24 mouse cellular contexts compared by ENCODE assay signal in genomic region chr2:29738799-29739198, GRCm38 (mm10). TPM values are rescaled to one million over a fixed set of nuclear protein-coding genes. Genes with fewer than 3 reads are reported as not detected.
DNase-seq lines count a peak whose midpoint lies in the region; ATAC-seq and TF ChIP-seq lines count a peak whose summit lies in the region.
"Had no signal": no experiment of that assay in that cellular context is flagged by ENCODE, and none has a peak within 500 bp of the region (broad histone marks: within the 10 kb centered on the region; RNA-seq: fewer than 3 reads in every experiment).

No protein-coding gene starts in this region.

- no peak overlapping the region for H3K4me2 ChIP-seq in heart, embryonic 11.5 days
- H3K4me2 ChIP-seq in limb, embryonic 15.5 days, result no peak overlapping the region
- H3K4me2 ChIP-seq in forebrain, postnatal 0 days (ENCODE audit: low read depth), result no peak overlapping the region
- H3K4me2 ChIP-seq: heart, embryonic 15.5 days; lung, embryonic 15.5 days; neural tube, embryonic 12.5 days had no signal

- H3K36me3 ChIP-seq in heart, embryonic 11.5 days (ENCODE audit: control insufficient read depth, insufficient read depth, low read length), result peaks cover 15% of the 10 kb centered on the region
- H3K36me3 ChIP-seq in limb, embryonic 15.5 days, result peaks cover 63% of the 10 kb centered on the region
- peaks cover 64% of the 10 kb centered on the region for H3K36me3 ChIP-seq in forebrain, postnatal 0 days (ENCODE audit: insufficient read depth)

- ATAC-seq in heart, embryonic 11.5 days (replicated peaks; ENCODE audit: insufficient number of reproducible peaks, low FRiP score, low TSS enrichment), result no peak
- ATAC-seq in limb, embryonic 15.5 days (ENCODE audit: insufficient number of reproducible peaks, low FRiP score, low TSS enrichment, low read depth), result 0 out of 2 replicates have a peak, but pooled peaks have one; percentile 15
- 0 out of 2 replicates have a peak, but pooled peaks have one; percentile 4 for ATAC-seq in megakaryocyte progenitor cell, adult 5-6 weeks (replicated peaks; ENCODE audit: poor library complexity)
- ATAC-seq in forebrain, postnatal 0 days, result no peak

- 46% methylated on average over 4 of the region's 4 CpGs for WGBS in heart, embryonic 11.5 days (ENCODE audit: insufficient replicate concordance)
- WGBS in limb, embryonic 15.5 days, result 60% methylated on average over 4 of the region's 4 CpGs
- 71% methylated on average over 4 of the region's 4 CpGs for WGBS in forebrain, postnatal 0 days

- H3K4me3 ChIP-seq in heart, embryonic 11.5 days (ENCODE audit: low read depth, low read length), result no peak overlapping the region
- H3K4me3 ChIP-seq in limb, embryonic 15.5 days, result no peak overlapping the region
- no peak overlapping the region for H3K4me3 ChIP-seq in forebrain, postnatal 0 days (ENCODE audit: low read depth, low read length)
- H3K4me3 ChIP-seq: forebrain, embryonic 10.5 days; heart, embryonic 15.5 days; lung, embryonic 15.5 days; neural tube, embryonic 12.5 days had no signal

- no peak overlapping the region for H3K27ac ChIP-seq in heart, embryonic 11.5 days (ENCODE audit: low read depth, low read length)
- H3K27ac ChIP-seq in limb, embryonic 15.5 days, result no peak overlapping the region
- no peak overlapping the region for H3K27ac ChIP-seq in forebrain, postnatal 0 days (ENCODE audit: low read depth, low read length)
- H3K27ac ChIP-seq: forebrain, embryonic 10.5 days; heart, embryonic 15.5 days; kidney, postnatal 0 days; lung, embryonic 15.5 days; neural tube, embryonic 12.5 days had no signal

- no peaks in the 10 kb centered on the region for H3K4me1 ChIP-seq in heart, embryonic 11.5 days (ENCODE audit: control insufficient read depth, insufficient read depth, low read length)
- H3K4me1 ChIP-seq in limb, embryonic 15.5 days, result no peaks in the 10 kb centered on the region
- H3K4me1 ChIP-seq in forebrain, postnatal 0 days (ENCODE audit: insufficient read depth), result no peaks in the 10 kb centered on the region
- H3K4me1 ChIP-seq: forebrain, embryonic 10.5 days; neural tube, embryonic 12.5 days had no signal

- DNase-seq in heart, adult 11 months, result peak; percentile 87
- peak; percentile 31 for DNase-seq in ZHBTc4 (ENCODE audit: low read depth, low spot score)
- no peak for DNase-seq in forebrain, postnatal 0 days
- no peak for DNase-seq in lung, postnatal 36 days
- DNase-seq: adrenal gland, postnatal 14 days; cerebellum, adult 8-10 months; thymus, postnatal 36 days had no signal

- no peaks in the 10 kb centered on the region for H3K27me3 ChIP-seq in heart, embryonic 11.5 days (ENCODE audit: control insufficient read depth, insufficient read depth, low read length)
- H3K27me3 ChIP-seq in limb, embryonic 15.5 days, result no peaks in the 10 kb centered on the region; the same call in 1 of the 2 replicates
- no peaks in the 10 kb centered on the region for H3K27me3 ChIP-seq in forebrain, postnatal 0 days (ENCODE audit: insufficient read depth, low read length)
- H3K27me3 ChIP-seq: heart, embryonic 15.5 days; lung, embryonic 15.5 days; neural tube, embryonic 12.5 days had no signal

- no peak for TF ChIP-seq CTCF in forebrain, postnatal 0 days (IDR thresholded peaks at IDR 0.05; ENCODE audit: low read depth)

- no peak overlapping the region for H3K9ac ChIP-seq in heart, embryonic 11.5 days (ENCODE audit: low read depth, low read length)
- no peak overlapping the region for H3K9ac ChIP-seq in limb, embryonic 15.5 days
- no peak overlapping the region for H3K9ac ChIP-seq in forebrain, postnatal 0 days
- H3K9ac ChIP-seq: heart, embryonic 15.5 days; lung, embryonic 15.5 days; neural tube, embryonic 12.5 days had no signal

- no peaks in the 10 kb centered on the region for H3K9me3 ChIP-seq in heart, embryonic 11.5 days (replicated peaks; ENCODE audit: control insufficient read depth, low read length)
- no peaks in the 10 kb centered on the region for H3K9me3 ChIP-seq in limb, embryonic 15.5 days
- no peaks in the 10 kb centered on the region for H3K9me3 ChIP-seq in forebrain, postnatal 0 days (ENCODE audit: low read length)
- H3K9me3 ChIP-seq: forebrain, embryonic 10.5 days; heart, embryonic 15.5 days; lung, embryonic 15.5 days; neural tube, embryonic 12.5 days had no signal

RNA-seq across cellular contexts. Expression of gene Gm13420, which starts 12.7 kb away (rescaled TPM):
- not detected in 2 replicates for polyA plus RNA-seq in heart, embryonic 11.5 days (2014; fragmentation: Nextera tagmentation; extraction: Ambion mirVana)
- polyA plus RNA-seq in limb, embryonic 15.5 days (2015; fragmentation: Nextera tagmentation; extraction: Ambion mirVana), result not detected in 2 replicates
- not detected in 2 replicates for total RNA-seq in megakaryocyte progenitor cell, adult 5-6 weeks (2015)
- not detected in 2 replicates for total RNA-seq in megakaryocyte progenitor cell, adult 5-6 weeks (2017)
- 0.86 and 1.5 TPM in 2 replicates for total RNA-seq in forebrain, postnatal 0 days (2014; rRNA removed)
- polyA plus RNA-seq in forebrain, postnatal 0 days (2015; fragmentation: Nextera tagmentation; extraction: Ambion mirVana), result 0.18 TPM in 1 of 2 replicates, not detected in the other
- total RNA-seq: adrenal gland, postnatal 14 days; monocyte, adult 5-6 weeks had no signal
- polyA plus RNA-seq: embryonic facial prominence, embryonic 14.5 days; forebrain, embryonic 10.5 days; heart, embryonic 15.5 days; hindbrain, embryonic 11.5 days; limb, embryonic 11.5 days; neural tube, embryonic 12.5 days had no signal

RNA-seq across cellular contexts. Expression of gene Gm13547, which starts 20.3 kb away (rescaled TPM):
- 0.99 TPM in 1 of 2 replicates, not detected in the other for polyA plus RNA-seq in heart, embryonic 11.5 days (2014; fragmentation: Nextera tagmentation; extraction: Ambion mirVana)
- 0.33 TPM in 1 of 2 replicates, not detected in the other for polyA plus RNA-seq in limb, embryonic 15.5 days (2015; fragmentation: Nextera tagmentation; extraction: Ambion mirVana)
- total RNA-seq in megakaryocyte progenitor cell, adult 5-6 weeks (2015), result not detected in 2 replicates
- total RNA-seq in megakaryocyte progenitor cell, adult 5-6 weeks (2017), result not detected in 2 replicates
- not detected in 2 replicates for total RNA-seq in forebrain, postnatal 0 days (2014; rRNA removed)
- not detected in 2 replicates for polyA plus RNA-seq in forebrain, postnatal 0 days (2015; fragmentation: Nextera tagmentation; extraction: Ambion mirVana)
- total RNA-seq: adrenal gland, postnatal 14 days; layer of hippocampus, adult 18-20 months; left cerebral cortex, adult 18-20 months; monocyte, adult 5-6 weeks had no signal
- polyA plus RNA-seq: cortical plate, adult 2 months; embryonic facial prominence, embryonic 14.5 days; forebrain, embryonic 10.5 days; frontal cortex, adult 2 months; gonadal fat pad, adult 2 months; heart, embryonic 15.5 days; hindbrain, embryonic 11.5 days; kidney, postnatal 0 days; limb, embryonic 11.5 days; lung, embryonic 15.5 days had no signal

RNA-seq across cellular contexts. Expression of gene Coq4, which starts 48.5 kb away (rescaled TPM):
- polyA plus RNA-seq in heart, embryonic 11.5 days (2014; fragmentation: Nextera tagmentation; extraction: Ambion mirVana), result 28.8 and 30.2 TPM in 2 replicates
- 25.4 and 26.7 TPM in 2 replicates for polyA plus RNA-seq in limb, embryonic 15.5 days (2015; fragmentation: Nextera tagmentation; extraction: Ambion mirVana)
- 17.4 and 18.2 TPM in 2 replicates for total RNA-seq in megakaryocyte progenitor cell, adult 5-6 weeks (2015)
- total RNA-seq in megakaryocyte progenitor cell, adult 5-6 weeks (2017), result 10.5 and 12.5 TPM in 2 replicates
- total RNA-seq in forebrain, postnatal 0 days (2014; rRNA removed), result 34.5 and 39.7 TPM in 2 replicates
- 31.2 and 36.7 TPM in 2 replicates for polyA plus RNA-seq in forebrain, postnatal 0 days (2015; fragmentation: Nextera tagmentation; extraction: Ambion mirVana)
- total RNA-seq: monocyte, adult 5-6 weeks had no signal

RNA-seq across cellular contexts. Expression of gene Trub2, which starts 49.5 kb away (rescaled TPM):
- polyA plus RNA-seq in heart, embryonic 11.5 days (2014; fragmentation: Nextera tagmentation; extraction: Ambion mirVana), result 21.0 and 25.6 TPM in 2 replicates
- polyA plus RNA-seq in limb, embryonic 15.5 days (2015; fragmentation: Nextera tagmentation; extraction: Ambion mirVana), result 32.1 and 33.9 TPM in 2 replicates
- 17.4 and 22.9 TPM in 2 replicates for total RNA-seq in megakaryocyte progenitor cell, adult 5-6 weeks (2015)
- 46.2 and 57.1 TPM in 2 replicates for total RNA-seq in megakaryocyte progenitor cell, adult 5-6 weeks (2017)
- 52.3 and 68.7 TPM in 2 replicates for total RNA-seq in forebrain, postnatal 0 days (2014; rRNA removed)
- polyA plus RNA-seq in forebrain, postnatal 0 days (2015; fragmentation: Nextera tagmentation; extraction: Ambion mirVana), result 22.4 and 27.3 TPM in 2 replicates

Comparison
In these comparisons a context has a peak if more than half of its experiments do, and no peak if none do; other contexts are left out.
1. DNase-seq: peak in heart, adult 11 months (single experiment) and ZHBTc4 (single experiment); none in forebrain, postnatal 0 days (single experiment) and lung, postnatal 36 days (single experiment).
2. ATAC-seq: peak in limb, embryonic 15.5 days (single experiment) and megakaryocyte progenitor cell, adult 5-6 weeks (single experiment); none in heart, embryonic 11.5 days (single experiment) and forebrain, postnatal 0 days (single experiment).